Mouse (Mus musculus) liver, adult 2 months (tissue): ENCODE measurements at regions not wholly inside any gene's neighbourhood (a gene's known extent, or its start where the extent isn't known, plus 50 kb on each side); places are given as distances from the start of the nearest gene placed in this dataset.

ENCODE experiments used
- CTCF ChIP-seq: fragments of 200-500 bp; IDR thresholded peaks from 2 replicates; pipeline ENCODE4 v1.5.1; 2011; ENCODE audit warnings: low read depth, low read length, control low read depth
- POLR2A ChIP-seq: fragments of 200-500 bp; IDR thresholded peaks from 2 replicates; pipeline ENCODE4 v1.6.1; 2011; ENCODE audit warnings: low read length, control low read depth; ENCODE audit not compliant: insufficient read depth; ENCODE audit errors: extremely low read depth

DNA sequence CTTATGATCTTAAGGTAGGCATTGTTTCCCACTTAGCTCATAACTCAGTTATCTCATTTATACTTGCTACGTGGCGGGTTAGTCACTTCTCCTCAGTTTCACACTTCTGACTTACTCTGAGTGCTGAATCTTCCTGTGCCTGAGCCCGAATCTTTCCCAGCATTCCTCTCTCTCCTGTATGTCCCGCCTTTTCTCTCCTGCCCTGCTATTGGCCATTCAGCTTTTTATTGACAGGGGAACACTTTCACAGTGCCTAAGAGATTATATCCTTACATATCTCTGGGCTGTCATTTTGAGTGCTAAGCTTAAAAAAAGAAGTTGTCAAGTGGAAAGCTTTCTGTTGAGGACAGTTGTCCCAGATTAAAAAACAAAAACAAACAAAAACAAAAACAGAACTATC is 57.3 kb upstream of the Raph1 start:
- TF ChIP-seq CTCF (no peak), POLR2A (no peak)
